Mouse (Mus musculus) cerebellum, postnatal 10 days (tissue): ENCODE data around the gene 2810004N23Rik.

Experiments
- DNase-seq, 2 experiments: peaks; one replicate each; pipeline ENCODE4 v3.0.0; 2021; ENCODE audit warnings: mixed read lengths in 2 of 2

2810004N23Rik gene

DNA sequence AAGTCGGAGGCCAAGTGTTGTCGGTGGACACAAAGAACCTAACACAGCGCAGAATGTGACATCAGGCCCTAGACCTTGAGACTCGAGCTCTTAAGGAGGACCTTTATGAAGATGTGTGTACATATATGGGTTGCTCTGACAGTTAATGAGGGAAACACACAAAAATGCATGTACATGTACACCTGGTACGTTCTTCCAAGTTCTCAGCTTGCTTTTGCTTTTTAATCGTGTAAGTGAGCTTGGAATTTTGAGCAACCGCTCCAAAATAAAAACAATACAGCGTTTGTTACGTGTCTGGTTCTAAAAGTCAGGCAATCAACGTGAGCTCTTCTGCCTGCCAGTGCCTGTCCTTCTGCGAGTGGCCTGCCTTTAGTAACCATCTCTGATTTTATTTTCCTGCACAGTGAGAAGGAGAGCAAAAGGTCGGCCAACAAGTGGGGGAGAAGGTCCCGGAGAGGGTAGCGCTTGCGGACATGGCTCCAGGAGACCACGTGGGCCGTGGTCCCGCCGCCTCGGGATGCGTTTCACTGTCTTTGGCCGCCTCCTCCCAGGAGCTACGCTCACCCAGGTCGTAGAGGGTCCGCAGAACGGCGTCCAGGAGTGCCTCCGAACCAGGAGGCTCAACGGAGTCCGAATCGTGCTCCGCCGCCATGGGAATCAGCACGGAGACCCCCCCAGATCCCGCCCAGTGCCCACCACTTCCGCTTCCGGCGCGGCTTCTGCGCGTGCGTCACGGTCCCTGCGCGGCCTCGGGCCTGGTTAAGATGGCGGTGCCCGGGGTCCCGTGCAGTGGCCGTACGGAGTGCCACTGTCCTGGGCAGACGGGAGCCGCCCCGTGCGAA is at the start of gene 2810004N23Rik, which contains the start of gene Gnpat:
2810004N23Rik (minus strand) TSS at position 800 of the 842 bp plus-strand sequence.
Gnpat (plus strand) TSS at position 713 of the 842 bp plus-strand sequence.
- peak; percentile 97 for DNase-seq

DNA sequence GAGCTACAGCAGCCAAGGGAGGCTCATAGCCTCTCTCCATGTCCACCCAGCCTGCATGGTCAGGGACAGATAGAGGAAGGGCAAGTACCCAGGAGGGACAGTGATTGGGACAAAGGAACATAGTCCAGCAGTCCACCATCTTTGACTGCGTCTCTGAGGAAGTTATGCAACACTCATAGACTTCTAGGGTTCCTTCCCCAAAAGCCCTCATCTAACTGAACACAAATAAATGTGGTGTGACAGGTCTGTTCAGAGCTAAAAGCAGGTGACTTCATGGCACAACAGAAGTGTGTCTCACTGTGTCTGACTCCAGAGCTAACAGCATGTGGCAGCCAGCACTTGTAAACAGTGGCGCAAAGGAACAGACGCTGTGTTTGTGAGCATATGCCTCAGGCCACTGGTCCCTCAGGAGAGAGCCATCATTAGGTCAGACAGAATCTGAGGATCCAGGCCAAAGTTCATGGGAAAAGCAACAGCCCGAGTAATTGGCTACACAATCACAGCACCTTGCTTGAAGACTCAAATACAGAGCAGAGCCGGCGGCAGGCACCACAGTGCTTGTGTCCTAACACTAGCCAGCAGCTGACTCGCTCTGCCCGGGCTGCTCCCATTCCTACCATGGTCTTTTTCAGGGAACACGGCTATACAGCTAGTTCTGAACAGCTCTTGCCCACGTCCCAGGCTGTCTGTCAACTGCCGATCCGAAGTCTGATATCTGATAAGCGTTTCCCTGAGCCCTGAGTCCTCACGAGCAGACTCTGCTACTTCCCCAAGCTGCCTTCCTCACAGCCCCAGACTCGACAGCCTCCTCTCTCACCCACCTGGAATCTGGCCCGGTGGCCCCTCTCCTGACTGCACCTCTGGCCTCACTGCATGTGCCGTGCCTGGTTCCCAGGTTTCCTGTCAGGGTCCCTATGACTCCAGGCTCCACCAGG is 49.3 kb upstream of the 2810004N23Rik start:
- no peak for DNase-seq

DNA sequence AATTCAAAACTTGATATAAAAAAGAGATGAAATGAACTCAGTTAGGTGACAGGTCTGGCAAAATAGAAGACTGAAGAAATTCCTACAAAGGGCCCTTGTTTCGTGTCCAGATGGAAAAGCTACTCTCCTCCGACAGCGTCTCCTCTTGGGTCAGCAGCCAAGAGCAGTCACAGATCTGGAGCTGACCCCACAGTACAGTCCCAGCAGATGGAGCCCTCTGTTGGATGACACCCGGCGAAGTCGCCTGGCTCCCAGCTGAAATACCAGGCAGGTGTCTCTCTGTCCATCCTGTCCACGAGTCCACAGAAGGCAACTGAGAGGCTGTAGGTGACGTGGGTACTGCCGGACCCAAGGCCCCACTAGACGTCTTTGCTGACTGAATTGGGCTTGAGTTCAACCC is 47.4 kb upstream of the 2810004N23Rik start:
- peak; percentile 77 to 79 for DNase-seq

DNA sequence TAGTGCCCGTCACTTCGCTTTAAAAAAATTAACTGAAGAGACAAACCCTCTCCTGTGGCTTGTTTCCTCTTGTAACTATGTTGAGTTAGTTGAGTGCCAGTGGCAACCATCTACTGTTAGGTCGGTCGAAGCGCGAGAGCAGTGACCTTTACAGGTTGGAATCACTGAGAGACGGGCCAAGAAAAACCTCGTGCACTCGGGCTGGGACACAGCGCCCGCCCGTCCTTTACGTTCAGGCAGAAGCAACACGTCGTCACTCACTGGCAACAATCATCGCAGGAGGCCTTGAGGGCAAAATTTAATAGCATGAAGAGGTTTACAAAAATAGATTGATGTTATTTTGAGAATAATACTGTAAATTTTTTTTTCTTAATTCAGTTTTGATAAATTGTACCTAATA is 47.0 kb upstream of the 2810004N23Rik start:
- DNase-seq, result no peak

DNA sequence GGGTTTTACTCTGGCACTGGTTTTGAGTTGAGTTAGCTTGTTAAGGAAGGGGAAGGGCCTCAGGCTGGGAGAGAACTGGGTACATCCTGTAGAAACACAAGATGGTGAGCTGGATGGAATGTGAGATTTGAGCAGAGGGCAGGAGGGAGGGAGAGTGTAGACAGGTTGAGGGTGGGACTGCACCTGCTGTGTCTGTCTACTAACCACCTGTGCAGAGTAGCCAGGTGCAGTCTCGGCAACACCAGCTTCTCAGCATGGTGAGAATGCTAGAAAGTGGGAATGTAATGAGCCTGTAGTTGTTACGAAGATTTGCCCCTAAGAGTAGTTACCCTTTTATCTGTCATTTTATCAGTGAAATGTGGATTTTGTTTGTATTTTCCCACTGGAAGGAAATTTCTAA is 42.6 kb upstream of the 2810004N23Rik start:
- DNase-seq, result no peak

DNA sequence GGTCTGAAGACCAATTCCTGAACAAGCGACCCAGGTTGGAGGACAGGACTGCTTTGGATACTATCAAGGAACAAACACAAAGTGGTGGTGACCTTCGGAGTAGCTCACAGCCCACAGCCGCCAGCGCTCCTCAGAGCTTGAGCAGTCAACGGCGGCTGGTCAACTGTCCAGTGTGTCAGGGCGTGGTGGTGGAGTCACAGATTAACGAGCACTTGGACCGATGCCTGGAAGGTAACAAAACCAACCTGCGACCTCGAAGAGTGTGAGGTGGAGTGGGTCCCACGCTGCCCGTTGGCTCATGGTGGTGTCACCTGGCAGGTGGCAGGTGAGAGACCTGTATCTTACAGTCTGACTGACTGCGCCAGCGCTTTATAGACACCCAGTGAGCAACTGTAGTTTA is 40.3 kb upstream of the 2810004N23Rik start:
- peak in 1 of 2 experiments; percentile 14 for DNase-seq

DNA sequence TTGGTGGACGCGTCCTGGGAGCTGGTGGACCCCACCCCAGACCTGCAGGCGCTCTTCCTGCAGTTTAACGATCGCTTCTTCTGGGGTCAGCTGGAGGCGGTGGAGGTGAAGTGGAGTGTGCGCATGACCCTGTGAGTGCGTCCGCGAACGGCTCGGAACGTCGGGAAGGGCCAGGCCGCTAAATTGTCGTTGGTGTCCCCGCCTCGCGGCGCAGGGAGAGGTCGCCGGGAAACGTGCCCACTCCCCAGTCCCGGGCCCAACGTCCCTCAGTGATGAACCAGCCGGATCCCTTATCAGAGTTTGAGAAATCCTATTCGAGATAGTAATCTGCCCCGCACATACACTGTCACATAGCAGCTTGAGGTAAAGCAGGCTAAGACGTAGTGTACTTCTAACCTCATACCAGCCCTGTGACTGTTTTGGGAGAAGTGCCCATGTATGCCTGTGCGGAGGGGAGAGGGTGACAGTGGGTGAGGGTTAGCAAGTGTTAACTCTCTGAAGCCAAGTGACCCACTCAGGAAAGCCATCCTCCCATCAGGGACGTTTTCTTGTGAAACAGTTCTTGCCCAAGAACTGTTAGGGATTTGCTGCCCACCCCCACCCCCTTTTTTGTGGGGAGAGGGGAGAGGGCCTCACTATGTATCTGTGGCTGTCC is 35.5 kb upstream of the 2810004N23Rik start:
- DNase-seq, result peak; percentile 41 to 57

DNA sequence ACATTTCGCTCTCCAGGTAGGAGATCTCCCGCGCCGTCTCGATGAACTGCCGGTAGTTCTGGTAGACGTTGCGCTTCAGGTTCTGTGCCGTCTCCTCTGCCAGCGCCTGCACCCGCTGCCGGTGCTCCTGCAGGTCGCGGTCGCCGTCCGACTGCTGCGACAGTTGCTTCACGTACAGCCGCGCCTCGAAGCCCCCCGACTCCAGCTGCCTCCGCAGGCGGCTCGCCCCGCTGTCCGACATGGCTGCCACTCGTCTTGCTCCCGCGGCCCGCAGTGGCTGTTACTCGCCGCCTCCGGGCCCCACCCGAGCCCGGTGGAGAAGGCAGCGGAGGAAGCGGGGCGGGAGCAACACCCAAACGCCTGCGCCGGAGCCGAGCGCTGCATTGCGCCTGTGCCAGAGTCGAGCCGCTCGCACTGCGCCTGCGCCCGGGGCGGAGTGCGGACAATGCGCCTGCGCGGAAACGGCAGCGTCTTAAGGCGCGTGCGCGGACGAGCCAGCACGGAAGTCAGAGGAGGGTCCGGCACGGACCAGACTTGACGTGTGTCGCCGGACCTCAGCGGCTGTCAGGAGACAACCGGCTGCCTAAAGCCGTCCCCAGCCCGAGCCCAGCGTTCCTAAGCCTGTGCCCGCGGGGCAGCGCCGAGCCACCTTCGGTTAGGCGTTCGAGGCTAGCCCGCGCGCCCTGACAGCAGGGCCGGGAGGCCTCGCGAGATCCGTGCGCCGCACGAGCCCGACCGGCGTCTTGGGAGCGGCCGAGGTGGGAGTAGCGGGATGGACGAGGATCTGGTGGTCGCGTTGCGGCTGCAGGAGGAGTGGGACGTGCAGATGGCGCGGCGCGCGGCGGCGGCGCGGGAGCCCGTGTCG is 34.7 kb upstream of the 2810004N23Rik start, which contains the start of the genes Exoc8 and Sprtn:
Exoc8 (minus strand) TSS at position 320 of the 865 bp plus-strand sequence.
Sprtn (plus strand) TSS at position 501 of the 865 bp plus-strand sequence.
- DNase-seq, result peak; percentile 99

DNA sequence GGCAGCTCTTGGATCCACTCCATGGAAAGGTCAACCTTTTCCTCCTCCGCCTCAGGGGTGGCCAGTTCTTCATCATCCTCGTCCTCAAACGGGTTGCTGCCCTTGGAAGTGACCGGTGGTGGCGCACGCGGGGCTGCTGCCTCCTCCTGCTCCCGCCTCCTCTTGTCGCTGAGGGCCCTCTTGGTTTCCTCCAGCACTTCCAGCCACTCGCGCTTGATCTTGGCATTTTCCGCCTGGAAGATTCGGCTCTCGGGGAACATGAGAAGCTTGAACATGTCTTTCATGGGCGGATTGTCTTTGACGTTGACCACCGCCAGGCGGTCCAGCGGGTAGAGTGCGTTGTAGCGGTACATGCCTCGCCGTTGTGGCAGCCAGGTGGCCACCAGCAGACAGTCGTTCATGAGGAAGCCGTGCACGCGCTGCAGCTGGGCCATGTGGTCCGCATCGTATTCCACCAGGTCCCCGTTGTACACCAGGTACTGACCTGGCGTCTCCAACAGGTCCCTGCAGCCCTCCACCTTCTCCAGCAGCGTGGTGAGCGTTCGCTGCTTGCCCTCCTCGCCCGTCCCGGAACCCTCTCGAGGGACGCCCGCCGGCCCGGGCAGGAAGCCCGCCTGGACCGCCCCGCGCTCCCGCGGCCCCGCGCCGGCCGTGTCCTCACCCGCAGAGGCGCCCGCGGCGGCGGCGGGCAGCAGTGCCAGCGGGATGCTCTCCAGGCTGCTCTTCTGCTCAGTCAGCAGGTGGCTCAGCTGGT is 33.9 kb upstream of the 2810004N23Rik start:
- DNase-seq, result peak; percentile 88 to 89

DNA sequence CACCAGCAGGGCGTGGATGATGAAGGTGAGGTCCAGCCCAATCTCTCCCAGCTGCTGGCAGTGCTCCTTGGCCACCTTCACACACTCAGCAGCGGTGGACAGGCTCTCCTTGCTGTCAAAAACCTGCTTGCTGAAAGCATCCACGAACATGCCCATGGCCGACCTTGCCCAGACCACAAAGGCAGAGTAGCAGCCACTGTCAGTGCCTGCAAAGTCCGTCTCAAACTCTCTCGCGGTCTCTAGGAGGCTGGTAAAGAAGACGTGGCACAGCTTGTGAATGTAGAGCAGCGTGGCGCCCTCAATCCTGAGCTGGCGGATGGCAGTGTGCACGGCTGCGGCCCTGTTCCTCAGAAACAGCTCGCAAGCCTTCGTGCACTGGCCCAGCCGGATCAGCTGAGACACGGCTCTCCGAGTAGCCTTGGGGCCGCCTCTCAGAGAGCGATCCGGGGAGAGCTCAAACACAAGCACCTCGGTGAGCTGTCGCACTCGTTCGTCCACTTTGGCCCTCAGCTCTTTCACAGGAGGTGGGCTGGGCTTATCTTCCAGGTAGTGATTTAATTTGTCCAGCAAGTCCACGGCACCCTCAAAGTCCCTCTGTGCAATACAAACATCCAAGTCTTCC is 33.2 kb upstream of the 2810004N23Rik start:
- no peak for DNase-seq

DNA sequence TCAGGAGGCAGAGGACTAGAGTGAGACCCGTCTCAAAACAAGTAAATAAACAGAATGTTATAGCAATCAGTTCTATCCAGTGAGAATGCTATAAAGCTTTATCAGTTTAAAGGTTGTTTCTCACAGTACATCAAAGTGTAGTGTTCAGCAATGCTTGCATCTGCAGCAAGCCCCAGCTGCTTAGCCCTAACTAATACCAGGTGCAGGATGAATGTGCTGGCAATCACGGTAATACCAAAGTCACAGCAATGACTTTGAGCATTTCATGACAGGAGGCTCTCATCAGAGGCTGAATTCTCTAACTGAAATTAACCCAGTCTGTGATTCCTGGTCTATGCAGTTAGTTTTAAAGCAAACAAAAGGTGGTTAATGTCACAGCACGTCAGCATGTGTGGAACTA is 29.7 kb upstream of the 2810004N23Rik start:
- no peak for DNase-seq

DNA sequence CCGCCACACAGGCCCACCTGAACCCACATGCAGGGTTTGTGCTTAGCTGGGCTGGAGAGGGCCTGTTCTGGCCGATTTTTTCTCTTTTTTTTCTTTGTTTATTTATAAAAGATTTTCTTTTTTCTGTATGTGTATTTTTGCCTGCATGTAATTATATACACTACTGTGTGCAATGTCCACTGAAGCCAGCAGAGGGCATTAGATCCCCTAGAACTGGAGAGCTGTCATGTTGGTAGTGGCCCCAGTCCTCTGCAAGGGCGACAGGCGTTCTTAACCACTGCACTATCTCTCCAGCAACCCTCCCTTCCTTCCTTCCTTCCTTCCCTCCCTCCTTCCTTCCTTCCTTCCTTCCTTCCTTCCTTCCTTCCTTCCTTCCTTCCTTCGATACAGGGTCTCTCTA is 25.5 kb upstream of the 2810004N23Rik start:
- DNase-seq, result peak in 1 of 2 experiments; percentile 28

DNA sequence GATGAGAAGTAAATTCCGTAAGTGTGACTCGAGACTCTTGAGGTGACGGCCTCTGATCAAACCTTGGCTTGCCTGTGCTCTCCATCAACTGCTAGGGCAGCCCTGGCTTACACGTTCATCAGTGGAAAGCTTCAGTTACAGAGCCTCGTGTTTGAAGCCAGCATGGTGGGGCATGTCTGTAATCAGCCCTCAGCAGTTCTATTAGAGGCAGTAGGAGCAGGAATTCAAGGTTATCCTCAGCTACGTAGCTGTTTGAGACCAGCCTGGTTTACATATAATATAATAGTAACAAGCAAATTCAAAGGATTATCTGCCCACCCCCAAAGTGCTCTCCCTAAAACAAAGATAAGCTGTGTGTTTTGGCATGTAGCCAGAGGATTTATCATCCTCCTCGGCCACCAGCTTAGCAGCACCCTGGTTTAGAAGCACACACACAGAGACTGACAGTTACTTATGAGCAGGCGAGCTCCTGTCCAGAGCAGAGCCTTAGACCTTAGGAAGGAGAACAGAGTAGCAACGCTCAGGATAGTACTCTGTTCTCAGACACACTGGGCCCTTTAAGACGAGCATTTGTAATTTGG is 16.1 kb upstream of the 2810004N23Rik start:
- no peak for DNase-seq

DNA sequence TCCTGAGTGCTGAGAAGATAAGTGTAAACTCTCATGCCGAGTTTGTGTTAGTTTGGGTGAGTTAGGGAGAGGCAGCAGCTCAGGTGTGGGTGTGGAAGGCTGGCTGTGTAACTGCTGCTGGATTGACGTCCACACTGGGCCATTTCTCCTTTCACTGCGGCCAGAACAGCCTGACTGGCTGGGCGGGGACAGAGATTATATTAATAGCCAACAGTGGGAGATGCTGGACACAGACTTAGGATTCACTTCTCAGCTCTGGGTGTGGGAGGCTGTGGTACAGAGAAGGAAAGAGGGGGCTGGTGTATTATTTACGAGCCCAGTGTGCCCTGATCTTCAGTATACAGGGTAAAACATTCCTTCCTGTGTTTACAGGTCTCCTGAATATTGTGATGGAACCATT is 15.2 kb upstream of the 2810004N23Rik start:
- no peak for DNase-seq

DNA sequence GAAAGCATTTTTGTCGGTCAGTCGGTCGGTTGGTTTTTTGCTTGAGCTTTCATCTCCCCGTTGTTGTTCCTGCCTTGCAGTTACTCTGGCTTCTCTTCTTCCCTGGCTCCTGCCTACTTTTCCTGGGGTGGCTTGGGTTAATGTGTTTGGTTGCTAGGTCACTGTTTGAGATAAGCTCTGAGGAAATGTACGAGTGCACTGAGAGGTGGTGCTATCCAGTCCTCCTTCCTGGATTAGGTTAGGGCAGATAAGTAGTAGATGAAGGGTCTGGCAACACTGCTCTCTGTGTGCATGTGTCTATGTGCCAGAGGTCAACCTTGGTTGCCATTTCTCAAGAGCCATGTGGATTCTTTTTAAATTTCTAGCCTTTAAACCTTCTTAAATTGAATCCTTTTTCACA is 9.8 kb upstream of the 2810004N23Rik start:
- DNase-seq, result no peak

DNA sequence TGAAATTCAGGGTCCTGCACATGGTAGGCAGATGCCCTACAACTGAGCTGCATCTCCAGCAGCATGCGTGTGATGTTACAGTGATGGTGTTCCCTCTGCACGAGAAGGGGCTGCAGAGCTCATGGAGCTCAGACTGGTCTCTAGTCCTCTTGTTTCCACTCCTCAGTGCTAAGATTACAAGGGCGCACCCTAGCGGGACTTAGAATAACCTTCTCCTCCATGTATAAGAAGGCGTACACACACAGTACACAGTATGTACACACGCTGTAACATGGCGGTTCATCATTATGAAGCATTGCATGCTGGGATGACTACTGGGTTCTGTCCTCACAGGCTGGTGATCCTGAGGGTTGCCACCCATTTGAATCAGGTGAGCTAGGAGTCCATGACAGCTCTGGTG is 9.2 kb upstream of the 2810004N23Rik start:
- no peak for DNase-seq

DNA sequence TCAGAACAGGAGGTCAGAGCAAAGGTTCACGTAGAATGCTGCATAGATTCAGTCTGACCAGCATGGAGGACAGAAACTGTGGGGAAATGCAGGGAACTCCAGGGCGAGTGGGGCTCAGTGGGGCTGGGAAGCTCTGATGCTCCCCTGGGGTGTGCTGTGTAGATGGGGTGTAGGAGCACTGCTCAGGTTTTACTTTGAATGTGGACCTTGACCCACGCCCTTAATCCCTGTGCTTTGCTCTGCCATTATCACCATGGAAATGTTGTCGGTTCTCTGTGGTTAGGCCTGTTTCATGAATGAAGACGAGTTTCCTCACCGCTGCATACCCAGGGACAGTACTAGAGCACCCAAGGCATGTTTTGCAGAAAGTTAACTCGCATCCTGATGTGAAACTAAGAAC is 8.6 kb upstream of the 2810004N23Rik start:
- DNase-seq, result no peak

DNA sequence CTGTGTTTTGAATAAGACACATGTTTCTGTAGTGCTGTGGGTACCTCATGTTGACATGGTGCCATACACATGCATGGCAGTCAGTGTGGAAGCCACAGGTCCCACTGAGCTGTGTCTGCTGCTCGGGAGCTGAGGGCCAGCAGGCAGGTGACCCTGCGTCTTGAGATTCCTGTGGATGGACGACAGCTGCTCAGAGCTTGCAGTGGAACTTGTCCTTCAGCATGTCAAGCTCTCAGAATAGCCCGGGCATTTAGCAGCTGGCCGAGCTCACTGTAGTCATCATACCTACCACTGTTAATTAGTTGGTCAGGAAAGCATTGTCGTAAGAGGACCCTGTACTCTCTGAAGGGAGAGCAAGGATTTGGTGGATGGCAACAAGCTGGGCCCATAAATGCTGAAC is 6.8 kb upstream of the 2810004N23Rik start:
- DNase-seq, result no peak

DNA sequence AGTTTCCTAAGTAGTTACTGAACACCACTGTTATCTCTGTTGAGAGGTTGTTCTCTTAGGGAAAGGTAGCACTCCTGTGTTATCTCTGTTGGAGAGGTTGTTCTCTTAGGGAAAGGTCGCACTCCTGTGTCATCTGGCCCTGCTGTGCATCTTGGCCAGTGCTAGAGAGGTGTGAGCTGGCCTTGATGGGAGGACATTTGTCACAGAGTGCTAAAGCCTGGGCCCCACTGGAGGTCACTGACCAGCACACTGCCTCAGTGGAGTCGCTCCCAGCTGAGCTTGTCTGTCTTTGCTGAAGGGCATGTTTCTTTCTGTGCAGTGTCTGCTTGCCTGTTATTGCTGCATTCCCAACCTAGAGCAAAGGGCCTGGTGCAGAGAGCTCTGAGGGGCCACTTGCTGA is 4.2 kb upstream of the 2810004N23Rik start:
- DNase-seq, result no peak

DNA sequence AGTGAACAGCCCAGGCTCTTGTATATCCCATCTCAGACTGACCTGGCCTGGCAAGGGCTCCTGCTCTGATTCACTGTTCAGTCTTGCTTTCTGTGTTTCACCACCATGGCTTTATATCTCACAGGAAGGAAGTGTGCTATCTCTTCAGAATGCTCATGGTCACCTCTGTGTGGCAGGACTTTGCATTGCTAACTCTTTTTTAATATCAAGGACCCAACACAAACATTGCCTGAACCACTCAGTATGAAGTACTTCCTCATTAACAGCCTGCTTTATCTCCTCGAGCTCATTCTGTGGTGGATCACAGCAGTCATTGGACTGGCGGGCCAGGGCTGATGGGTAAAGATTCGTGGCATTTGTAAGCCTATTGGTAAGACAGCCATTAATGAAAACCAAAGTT is 3.7 kb upstream of the 2810004N23Rik start:
- no peak for DNase-seq
